Mouse (Mus musculus) kidney, postnatal 10 days (tissue): Measurements from ENCODE around the gene Gdap2.

Source experiments
- DNase-seq: peaks from one replicate; pipeline ENCODE4 v3.0.0; 2021; ENCODE audit warnings: mixed read lengths

The Gdap2 gene

DNA sequence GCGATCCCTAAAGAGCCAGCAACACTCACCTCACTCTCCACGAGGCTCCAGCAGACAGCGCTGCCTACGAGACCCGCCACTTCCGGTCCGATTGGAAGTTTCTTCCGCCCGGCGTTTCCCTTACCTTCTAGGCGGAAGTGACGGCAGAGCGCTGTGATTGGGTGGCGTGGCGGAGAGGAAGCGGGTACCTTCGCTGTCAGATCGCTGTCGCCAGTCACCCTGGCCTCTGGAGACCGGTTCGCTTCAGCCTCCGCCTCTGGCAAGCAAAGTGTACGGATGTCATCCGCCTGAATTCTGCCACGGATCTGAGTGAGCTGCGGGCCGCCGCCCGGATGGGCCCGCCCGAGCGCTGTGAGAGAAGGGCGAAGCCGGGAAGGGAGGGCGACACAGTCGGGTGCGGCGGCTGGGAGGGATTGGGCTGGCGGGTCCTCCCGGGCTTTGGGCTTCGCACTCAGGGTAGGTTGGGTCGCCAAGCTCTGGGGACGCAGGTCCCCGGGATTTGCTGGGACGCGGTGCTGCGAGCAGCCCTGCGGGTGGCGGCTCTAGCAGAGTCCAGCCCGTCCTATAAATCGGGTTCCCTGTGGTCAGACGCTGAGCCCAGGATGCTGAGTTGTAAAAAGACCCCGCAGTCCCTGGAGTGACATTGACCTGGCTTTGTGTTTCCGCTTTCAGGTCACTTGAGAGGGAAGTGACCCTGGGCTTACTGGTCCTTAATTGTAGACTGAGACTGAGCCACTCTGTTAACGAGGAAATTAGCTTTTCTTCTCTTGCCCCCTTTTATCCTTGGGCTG, at the start of gene Gdap2, which contains the start of gene Wdr3:
Gene Gdap2 (plus strand): TSS at position 67 of the 791 bp plus-strand sequence.
Gene Wdr3 (minus strand): TSS at position 93 of the 791 bp plus-strand sequence.
- DNase-seq: peak; percentile 97

DNA sequence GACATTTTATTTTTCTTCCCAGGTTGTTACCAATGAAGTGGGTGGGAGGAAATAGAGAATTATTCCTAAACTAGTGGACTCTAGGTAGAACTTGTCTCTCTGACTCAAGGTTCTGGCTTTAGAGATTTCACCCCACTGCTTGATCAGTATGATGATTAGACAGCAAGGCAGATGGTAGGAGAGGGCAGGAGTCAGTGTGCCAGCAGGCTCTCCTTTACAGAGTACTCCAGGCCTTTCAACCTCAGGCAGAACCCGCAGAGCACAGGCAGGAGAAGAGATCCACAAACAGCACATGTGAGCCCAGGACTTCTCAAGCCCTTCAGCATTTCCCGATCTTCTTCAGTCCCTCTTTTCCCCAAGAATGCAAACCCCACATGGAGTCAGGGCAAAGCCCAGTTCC, 43.5 kb upstream of the Gdap2 start:
- no peak for DNase-seq

DNA sequence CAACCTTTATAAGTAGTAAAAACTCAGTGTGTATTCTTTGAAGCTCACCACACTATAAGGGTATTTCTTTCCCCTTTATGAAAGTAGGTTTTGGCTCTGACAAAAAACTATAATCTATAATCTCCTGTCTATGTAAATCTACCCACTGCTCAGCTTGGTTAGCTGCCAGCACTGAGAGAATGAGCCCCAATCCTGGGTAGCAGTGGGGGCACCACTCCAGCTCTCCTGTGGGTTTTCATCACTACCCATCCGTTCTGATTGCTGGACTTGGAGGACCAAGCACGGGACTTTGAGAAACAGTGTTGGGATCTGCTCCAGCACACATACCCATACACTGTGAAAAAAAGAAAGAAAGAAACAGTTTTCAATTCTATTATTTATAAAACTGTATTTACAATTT, 40.2 kb upstream of the Gdap2 start:
- no peak for DNase-seq

DNA sequence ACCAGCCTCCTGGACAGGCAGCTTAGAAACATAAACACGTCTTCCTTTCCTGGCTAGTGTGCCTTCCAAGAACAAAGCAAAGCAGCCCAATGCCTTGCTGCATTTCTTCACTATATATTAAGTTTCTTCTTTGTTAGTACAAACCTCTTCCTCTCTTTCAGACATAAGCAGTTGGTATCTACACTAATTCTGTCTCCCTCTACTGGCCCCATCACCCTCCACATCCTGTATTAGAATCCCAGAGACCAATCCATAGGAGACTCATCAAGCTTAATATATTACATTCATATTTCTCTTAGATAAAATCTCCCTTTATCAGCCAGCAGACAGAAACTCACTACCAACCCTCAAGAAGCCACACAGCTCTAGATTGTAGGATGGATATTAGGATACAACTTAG, 39.7 kb upstream of the Gdap2 start:
- DNase-seq: no peak

DNA sequence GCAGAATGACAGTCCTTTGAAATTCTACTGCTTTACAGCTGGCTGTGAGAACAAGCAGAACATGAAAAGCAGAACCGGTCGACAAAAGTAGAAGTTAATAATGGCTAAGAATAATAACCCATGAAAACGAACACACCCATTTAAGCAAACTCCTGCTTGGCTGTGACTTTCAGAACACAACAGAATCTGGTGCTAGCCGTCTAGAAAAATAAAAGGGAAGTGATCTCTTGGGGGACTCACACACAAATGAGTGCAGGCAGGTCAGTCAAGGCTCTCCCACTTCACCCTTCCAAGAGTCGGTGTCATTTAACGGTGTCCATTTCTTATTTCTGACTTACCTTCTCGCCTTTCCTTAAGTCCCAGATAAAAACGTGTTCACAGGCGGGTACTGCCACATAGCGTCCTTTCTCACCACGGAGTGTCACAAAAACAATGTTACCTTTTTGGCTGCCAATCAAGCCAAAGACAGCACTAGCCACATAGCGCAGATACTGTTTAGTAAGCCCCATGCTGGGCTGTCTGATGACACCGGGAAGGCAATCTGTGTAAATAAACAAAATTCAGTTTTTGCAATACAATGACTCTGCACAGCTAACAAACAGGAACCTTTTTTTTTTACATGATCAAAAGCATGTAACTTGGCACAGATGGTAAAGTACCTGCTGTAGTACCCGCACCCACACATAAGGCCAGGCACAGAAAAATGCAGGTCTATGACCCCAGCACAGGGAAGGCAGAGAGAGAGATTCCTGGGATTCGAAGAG, 1.3 kb upstream of the Gdap2 start:
- no peak for DNase-seq

DNA sequence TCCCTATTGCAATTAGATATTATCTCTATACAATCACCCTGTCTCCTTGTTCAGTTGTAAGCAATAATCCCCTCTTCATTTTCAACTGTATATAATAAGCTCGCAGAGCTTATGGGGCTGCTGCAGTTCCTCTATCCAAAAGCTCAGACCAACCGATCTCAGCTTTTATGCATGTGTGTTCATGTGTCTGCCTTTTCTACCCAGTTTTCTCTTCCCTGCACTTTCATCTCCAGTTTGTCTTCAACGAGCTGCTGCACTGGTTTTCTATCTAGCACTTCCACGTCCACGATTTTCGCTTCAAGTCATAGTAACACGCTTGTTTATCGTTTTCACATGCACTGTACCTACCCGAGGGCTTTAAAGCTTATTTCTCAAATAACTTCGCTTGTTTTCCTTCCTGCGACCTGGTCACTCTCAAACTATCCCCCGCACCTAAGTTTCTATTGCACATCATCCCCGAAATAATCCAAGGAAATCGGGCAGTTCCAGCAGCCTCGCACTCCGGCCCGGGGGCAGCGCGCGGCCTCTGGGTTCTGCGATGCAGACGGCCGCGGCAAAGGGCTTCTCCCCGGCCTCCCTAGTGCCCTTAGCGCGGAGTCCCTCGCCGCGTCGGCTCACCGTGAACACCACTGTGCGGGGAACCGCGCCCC, 391 bp upstream of the Gdap2 start:
- DNase-seq: no peak

DNA sequence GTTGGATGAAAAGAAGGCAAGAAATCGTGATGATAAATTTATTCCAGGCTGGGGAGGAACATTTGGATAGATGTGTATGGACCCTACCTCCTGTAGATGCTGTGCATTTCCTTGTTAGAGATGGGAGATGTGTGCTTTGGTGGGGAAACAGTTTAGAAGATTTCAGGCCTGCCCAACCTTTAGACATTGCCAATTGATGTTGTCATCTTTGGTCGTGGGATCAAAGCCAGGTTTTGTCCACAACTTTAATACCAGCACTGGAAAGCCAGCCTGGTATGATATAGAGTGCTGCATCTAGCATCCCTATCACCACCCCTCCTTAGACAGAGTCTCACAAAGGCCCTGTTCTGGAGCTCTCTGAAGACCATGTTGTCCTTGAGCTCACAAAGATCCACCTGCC, 1.4 kb downstream of the Gdap2 start:
- DNase-seq: no peak

DNA sequence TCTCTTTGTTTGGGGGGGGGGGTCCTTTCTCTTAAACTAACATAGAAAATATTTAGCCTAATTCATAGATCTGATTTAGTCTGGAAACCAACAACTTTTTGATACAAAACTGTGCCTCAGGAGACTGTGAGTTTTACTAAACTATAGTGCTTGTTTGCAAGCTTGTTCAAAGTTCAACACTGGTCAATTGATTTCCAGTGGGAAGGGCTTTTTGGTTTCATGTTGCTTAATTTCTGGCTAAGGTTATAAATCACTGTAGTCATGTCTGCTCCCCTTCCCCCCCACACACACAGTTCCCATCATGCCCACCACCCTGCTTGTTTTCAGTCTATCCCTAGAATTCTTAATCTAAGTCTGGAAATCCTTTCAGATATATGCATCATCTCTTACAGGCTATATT, 2.8 kb downstream of the Gdap2 start:
- no peak for DNase-seq

DNA sequence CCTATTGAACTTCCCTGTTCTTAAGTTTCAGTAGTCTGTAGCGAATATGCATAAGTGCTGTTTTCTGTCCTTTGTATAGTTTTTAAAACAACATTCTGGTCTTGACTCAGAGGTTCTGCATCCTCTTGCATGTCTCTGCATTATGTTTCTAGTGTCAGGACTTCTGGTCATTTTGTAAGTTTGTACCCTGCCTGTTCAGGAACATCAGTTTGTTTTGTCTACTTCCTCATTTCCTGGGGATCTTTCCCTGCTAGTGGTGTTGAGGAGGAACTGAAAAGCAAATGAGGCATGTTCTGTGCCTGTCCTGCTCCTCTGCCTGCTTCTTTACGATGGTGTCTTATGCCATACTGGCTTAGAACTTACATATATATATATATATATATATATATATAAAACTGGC, 13.8 kb downstream of the Gdap2 start:
- DNase-seq: no peak

DNA sequence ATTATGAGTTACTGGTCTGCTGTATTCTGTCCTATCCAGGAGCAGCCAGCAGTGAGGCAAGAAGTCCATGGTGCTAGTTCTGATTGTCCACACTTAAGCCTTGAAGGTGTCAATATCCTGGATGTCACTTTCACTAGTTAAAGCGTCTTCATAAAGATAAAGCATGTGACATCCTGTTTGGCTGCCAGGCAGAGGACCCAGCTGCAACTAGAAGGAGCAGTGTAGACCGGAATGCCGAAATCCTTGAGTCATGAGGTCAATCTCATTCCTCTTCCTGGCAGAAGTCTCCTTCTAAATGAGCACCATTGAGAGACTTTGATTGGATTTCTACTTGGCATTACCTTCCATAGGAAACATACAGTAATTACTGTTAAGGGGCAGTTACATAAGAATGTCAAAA, 18.3 kb downstream of the Gdap2 start:
- no peak for DNase-seq

DNA sequence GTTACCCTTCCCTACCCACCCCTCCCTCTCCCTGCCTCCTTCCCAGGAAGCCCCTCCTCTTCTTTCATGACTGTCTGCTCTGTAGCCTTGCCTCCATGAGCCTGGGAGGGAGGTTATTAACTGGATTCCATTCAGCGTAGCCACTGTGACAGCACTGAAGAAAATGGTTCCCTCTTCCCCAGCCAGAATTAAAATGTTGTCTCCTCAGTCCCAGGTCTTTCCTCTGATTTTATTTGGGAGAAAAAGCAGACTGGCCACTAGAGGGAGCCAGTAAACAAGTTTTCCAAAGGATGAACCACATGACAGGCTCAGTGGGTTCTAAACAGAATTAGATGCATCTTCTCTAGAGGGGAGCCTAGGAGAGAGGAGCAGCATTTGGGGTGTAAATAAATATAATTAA, 27.3 kb downstream of the Gdap2 start:
- DNase-seq: peak; percentile 81

DNA sequence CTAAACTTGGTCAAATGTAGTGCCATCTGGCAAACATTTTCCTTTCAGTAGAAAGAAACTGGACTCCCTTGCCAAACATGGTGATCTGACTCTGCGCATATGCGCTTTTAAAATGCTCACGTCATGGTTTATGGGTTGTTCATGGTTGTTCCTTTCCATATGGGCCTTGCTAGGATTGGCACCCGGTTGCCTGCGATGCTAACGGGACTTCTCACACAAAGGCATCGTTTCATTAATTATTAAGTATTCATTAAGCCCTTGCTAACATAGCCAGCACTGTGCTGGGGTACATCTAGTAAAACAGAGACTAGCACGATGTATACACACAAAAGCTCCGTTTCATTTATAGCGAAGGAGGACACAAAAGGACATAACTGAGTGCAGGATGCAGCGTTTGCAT, 27.7 kb downstream of the Gdap2 start:
- DNase-seq: no peak

DNA sequence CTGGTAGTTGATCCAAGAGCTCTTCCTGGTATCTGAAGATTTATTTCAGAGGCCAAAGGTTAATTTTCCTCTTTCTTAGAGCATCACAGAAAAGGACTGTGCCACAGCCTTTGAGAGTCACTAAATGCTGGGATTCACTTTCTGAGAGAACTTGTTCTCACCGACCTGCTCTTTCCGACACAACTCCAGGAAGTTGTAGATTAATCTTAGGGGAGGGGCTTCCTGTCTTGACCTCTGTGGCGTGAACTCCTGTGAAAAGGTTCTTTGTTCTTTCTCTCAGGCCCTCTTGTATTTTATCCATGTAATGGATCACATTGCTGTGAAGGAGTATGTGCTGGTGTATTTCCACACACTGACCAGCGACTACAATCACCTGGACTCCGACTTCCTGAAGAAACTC, 32.0 kb downstream of the Gdap2 start:
- no peak for DNase-seq

DNA sequence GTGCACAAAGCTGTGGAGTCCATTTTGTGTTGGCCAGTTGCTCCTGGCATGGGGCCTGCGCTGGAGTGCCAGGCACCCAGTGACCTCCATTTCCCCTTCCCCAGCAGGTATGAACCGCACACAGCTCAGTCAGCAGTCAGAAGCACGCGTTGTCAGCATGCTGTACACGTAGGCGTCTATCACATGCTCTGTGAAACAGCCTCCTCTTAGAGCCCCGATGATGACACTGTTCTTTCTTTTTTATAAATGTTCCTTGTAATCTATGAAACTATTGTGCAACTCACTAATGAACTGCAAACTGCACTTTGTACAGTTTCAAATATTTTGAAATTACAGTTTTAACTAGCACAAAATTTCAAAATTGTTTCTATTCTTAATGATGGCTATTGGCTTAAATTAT, 39.4 kb downstream of the Gdap2 start:
- DNase-seq: no peak

DNA sequence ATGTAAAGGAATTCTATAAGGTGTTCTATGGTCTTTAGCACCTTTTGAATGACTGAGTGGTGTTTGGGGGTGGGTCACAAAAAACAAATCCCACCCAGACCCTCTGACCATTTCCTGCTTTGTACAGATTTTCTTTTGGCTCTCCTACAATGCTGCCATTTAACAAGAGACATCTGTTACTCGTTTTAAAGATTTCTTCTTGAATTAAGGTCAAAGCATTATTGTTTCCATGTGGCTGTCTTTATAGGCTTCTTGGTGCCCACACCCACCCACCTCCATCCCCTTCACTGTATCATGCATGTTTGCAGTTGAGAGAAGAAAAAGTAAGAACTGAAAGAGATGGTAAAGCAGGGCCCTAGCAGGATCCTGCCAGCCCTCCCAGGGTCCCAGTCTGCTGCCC, 44.8 kb downstream of the Gdap2 start:
- DNase-seq: no peak

DNA sequence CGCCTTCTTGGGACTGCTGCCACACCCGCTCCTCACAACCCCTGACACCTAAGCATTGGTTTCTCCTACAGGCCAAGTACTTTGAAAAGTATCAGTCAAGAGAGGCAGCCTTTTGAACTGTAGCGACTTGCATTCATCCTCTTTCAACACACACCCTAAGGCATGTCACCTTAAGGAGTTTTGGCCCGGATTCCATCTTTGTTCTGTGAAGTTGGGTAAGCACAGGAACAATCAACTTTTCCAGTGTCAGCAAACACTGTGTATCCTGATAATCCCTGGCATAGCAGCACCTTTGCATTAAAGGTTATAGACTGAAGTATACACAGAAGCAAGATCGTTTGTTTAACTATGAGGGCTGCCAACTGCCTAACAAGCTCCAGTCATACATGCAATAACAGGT, 53.3 kb downstream of the Gdap2 start:
- no peak for DNase-seq

DNA sequence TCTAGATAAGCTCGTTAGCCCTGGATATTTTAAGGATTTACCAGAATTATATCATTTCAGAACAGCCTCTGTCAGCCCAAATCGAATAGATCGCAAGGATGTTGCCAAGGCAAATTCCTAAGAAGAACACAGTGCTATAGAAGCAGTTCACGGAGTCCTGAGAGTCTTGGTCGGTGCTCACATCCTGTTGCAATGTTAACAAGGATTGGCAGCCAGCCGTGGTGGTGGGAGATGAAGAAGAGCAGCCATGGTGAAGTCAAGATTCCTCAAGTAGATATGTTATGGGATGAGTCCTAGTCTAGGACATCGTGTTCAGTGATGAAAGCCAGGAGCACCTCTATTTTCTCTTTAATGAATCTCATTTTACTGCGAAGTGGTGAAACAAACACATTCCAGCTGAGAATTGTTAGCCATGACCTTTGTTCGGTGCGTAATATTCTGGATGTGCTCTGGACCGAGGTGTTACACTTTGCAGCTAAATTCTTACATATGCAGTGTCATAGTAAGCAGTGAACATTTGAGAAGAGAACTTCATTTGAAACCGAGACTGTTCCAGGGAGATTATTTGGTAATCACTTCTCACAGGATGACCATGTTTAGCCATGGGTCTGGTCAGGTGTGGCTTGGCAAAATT, 63.3 kb downstream of the Gdap2 start:
- no peak for DNase-seq

DNA sequence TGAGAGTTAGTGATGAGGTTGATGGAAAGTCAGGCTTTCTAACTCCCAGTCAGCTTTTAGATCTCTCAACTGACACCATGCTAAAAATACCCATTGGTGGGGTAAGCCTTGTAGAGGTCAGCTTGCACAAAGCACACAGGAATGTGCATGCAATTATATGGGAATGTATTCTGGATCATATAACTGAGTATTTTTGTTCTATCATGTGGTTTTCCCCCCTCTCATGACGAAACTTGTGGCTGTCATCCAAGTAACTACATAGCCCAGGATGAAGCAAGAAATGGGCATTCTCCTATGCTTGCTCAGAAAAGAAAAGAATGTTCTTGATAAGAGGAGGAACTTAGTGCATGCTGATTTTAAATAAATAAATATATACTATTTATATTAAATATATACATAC, 65.3 kb downstream of the Gdap2 start:
- no peak for DNase-seq

DNA sequence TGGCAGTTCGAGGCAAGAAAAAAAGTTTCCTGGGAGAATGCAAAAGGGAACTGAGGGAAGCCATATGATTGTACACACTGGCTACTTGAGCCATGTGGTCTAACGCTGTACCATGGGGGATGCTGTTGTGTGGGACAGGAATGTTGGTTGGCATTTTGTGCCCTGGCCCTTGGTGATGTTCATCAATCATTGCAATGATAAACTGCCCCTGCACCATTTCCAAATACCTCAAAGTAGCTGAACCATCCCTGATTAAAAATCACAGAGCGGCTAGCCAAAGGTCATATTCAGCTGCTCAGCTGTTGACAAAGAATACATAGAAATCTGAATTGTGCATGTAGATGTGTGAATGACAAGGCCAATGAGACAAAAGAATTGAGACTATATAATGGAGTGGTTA, 66.8 kb downstream of the Gdap2 start:
- peak; percentile 17 for DNase-seq

DNA sequence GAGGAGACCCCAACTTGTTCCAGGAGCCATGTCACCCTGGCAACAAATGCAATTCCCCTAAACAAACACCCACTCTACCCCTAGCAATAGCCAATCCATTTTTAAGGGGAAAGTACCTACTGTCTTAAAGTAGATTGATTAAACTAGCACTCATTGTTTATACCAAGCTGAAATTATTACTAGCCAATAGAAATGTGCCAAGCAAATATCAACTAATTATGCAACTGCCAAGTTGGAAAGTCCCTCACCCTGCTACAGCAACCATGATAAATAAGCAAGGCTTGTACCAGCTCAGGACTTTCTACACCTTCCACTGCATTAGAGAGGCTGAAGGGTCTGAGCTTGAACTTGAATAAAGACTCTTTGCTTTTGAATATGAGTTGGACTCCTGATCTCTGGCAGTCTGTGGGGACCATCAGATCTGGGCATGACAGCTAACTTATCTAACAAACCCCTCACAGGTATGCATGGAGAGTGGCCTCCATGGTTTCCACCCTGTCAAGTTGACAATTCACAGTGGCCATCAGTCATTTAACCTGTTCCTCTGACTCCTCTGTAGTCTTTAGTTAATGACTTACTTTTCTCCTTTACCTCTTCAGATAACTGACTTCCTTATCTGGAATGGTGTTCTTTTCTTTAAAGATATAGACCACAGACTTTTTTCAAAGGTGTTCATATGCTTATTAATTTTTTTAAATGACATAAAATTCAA, 74.7 kb downstream of the Gdap2 start:
- no peak for DNase-seq

DNA sequence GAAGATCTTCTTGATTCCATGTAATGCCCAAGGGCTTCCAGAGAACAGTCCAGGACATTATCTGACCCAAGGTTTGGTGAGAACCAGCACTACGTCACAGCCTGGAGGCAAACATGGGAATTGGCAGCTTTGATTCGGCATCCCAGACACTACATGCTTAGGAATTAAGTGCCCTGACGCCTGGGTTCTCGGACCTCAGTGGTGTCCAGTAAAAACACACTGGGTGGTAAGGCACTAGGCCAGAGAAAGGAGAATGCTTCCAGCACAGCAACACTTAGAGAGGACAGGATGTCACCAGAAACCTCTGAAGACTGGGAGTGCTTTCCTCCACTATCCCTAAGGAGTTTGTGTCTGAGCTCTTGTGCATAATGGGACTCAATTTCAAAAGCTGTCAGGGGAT, 80.0 kb downstream of the Gdap2 start:
- peak; percentile 67 for DNase-seq

DNA sequence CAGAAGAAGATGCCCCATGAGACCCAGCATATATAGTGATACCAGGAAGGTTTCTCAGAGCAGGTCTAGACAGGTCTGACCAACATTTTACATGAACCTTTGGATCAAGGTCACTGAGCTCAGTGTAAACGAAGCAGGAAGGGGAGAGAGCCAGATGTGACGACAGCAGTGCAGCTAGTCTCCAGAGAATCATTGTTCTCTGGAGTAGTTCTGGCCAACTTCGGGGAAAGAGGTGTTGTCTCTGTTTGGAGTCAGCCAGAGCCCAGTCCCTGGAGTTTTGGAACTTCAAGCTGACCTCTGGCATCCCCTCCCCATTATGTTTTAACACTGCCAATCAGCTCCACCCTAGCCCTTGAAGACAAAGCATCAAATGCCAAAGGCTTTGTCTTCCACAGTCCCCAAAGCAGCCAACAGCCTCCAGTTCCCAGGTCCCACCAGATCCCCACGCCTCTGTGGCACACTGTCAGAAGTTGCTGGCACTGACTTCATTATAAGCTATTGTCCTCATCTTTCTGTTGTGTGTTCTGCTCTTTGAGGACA, 84.2 kb downstream of the Gdap2 start:
- DNase-seq: no peak
